Mouse (Mus musculus): Measurements from ENCODE around the gene Olfr1115. TPM values are rescaled to one million over a fixed set of nuclear protein-coding genes. Genes with fewer than 3 reads are reported as not detected.
"Not testable (repeated sequence)": the region's sequence is repeated elsewhere in the genome, so short reads cannot be mapped to it uniquely, and the experiment has no call there.

The Olfr1115 gene
- not detected for total RNA-seq (2022)

DNA sequence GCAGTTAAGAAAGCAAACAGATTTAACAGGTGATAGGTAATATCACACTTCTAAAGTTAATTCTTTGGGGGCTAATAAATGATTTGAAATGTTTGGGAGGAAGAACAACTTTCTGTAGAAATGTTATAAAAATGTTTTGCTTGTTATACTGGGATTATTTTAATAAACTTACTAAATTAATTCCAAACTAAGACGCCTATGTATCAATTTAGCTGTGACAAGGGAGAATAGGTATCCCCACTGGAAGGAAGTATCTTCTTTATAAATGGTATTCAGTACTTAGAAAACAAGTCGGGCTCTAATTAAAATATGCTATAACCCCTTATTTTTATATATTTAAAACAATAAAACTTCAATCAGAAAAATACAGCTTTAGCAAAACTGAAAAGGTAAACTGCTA lies at the start of gene Olfr1115:
Gene Olfr1115, plus strand, starts transcription at position 301 of the 400 bp plus-strand sequence.
- DNase-seq (ENCODE audit: low spot score in 2 of 2), result no peak

DNA sequence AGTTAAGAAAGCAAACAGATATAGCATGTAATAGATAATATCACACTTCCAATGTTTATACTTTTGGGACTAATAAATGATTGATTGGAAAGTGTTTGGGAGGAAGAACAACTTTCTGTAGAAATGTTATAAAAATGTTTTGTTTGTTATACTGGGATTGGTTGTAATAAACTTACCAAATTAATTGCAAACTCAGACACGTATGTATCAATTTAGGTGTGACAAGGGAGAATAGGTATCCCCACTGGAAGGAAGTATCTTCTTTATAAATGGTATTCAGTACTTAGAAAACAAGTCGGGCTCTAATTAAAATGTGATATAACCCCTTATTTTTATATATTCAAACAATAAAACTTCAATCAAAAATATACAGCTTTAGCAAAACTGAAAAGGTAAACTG lies 39.1 kb upstream of the Olfr1115 start, which contains the start of gene Olfr1113:
Gene Olfr1113, plus strand, starts transcription at position 301 of the 400 bp plus-strand sequence.
- no peak for DNase-seq (ENCODE audit: low spot score in 2 of 2)

DNA sequence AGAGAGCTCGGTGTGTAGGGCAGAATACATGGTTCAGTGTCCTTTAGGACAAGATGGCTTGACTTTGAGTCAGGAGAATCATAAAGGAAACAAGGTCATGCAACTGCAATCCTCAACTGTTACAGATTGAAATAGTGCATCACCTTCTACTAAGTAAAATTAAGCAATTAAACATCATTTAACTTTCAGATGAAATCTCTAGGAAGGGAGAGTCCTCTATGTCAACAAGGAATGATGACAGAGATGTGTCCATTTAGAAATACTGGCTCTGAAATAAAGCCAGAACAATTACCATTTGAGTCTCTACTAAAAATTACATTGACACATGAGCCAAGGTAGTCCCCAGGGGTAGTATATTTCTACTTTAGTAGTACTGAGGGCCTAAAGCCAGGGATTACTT lies 19.4 kb downstream of the Olfr1115 start, which contains the start of gene Olfr1116:
Gene Olfr1116, plus strand, starts transcription at position 301 of the 400 bp plus-strand sequence.
- DNase-seq (ENCODE audit: low spot score in 2 of 2), result no peak

DNA sequence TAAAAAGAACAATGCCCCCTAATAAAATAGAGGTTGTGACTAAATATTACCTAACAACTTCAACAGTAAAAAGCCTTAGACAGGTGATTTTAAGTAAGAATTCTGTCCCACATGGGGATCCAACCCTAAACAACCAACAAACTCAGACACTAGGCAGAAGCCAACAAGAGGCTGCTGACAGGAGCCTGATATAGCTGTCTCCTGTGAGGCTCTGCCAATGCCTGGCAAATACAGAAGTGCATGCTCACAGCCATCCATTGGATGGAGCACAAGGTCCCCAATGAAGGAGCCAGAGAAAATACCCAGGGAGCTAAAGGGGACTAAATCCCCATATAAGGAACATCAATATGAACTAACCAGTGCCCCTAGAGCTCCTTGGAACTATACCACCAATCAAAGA lies 46.2 kb downstream of the Olfr1115 start:
- not testable (repeated sequence) for DNase-seq (ENCODE audit: low spot score in 2 of 2)

Small RNA genes lying within 50 kb of the gene (microRNA-seq; reads per million reads assigned to microRNA genes)
- gene Gm27438, result 0 reads per million in 2 experiments

Other genes starting within 250 kb of the Olfr1115 start
- not detected for gene Olfr1102, start 249.6 kb upstream of the Olfr1115 start, total RNA-seq (2022)
- gene Olfr1104, start 220.9 kb upstream of the Olfr1115 start, total RNA-seq (2022), result not detected
- not detected for gene Olfr1105, start 211.5 kb upstream of the Olfr1115 start, total RNA-seq (2022)
- not detected for gene Olfr1106, start 195.7 kb upstream of the Olfr1115 start, total RNA-seq (2022)
- not detected for gene Olfr1107, start 172.2 kb upstream of the Olfr1115 start, total RNA-seq (2022)
- not detected for gene Olfr1109, start 152.0 kb upstream of the Olfr1115 start, total RNA-seq (2022)
- not detected for gene Olfr259, start 133.4 kb upstream of the Olfr1115 start, total RNA-seq (2022)
- not detected for gene Olfr1110, start 107.7 kb upstream of the Olfr1115 start, total RNA-seq (2022)
- gene Olfr1111, start 95.4 kb upstream of the Olfr1115 start, total RNA-seq (2022), result not detected
- not detected for gene Olfr1112, start 60.2 kb upstream of the Olfr1115 start, total RNA-seq (2022)
- not detected for gene Olfr1113, start 39.0 kb upstream of the Olfr1115 start, total RNA-seq (2022)
- not detected for gene Olfr1116, start 19.5 kb downstream of the Olfr1115 start, total RNA-seq (2022)
- gene Olfr1118, start 59.6 kb downstream of the Olfr1115 start, total RNA-seq (2022), result not detected
- gene Olfr1120, start 106.8 kb downstream of the Olfr1115 start, total RNA-seq (2022), result not detected
- not detected for gene Olfr1121, start 121.9 kb downstream of the Olfr1115 start, total RNA-seq (2022)
- under 1 TPM in 1 of 4 experiments, not detected in 3; 0.09 TPM for gene Olfr1122, start 137.8 kb downstream of the Olfr1115 start, total RNA-seq (2022)
- not detected for gene Olfr1123, start 168.6 kb downstream of the Olfr1115 start, total RNA-seq (2022)
- not detected for gene Olfr1124, start 182.3 kb downstream of the Olfr1115 start, total RNA-seq (2022)
- gene Olfr1126, start 205.9 kb downstream of the Olfr1115 start, total RNA-seq (2022), result not detected
- not detected for gene Pramel7, start 249.1 kb downstream of the Olfr1115 start, total RNA-seq (2022)

All from left cerebral cortex, adult 8-10 months (tissue).